Mouse (Mus musculus): ENCODE results near the gene Sec22c. TPM values are rescaled to one million over a fixed set of nuclear protein-coding genes. Genes with fewer than 3 reads are reported as not detected.

Sec22c gene
- polyA plus RNA-seq, 1 experiment from 2014 or later = 32.8 TPM

DNA sequence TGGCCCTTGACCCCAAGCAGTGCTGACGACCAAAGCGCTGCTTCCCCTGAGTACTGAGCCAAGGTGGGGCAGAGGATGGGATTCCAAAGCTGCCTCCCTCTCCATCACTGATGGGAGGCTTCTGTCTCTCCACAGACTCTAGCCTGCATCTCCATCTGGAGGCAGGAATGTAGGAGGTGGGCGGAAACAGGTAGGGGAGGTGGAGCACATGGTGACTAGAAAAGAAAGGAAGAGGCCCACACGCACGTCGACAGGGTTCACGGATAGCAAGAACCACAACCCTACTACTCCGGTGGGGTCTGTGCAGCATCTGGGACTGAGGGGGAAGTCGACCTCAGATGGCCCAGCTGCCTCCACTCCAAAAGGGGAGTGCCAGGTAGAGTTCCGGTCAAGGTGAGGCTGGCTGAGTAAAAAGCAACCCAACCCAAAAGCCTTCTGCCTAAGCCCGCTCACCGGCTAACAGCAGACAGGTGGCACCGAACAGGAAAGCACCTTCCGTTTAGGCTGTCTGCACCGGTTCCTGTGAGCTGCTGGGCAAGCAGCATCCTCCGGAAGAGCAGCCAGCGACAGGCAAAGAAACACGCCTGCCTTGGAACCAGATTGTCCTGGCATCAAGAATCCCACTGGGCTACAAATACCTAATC is 23.1 kb downstream of the Sec22c start:
- ATAC-seq (ENCODE audit: low FRiP score, low read depth) = no peak
- peaks cover 26% of the 10 kb centered on the region for H3K36me3 ChIP-seq
- no peak overlapping the region for H3K9ac ChIP-seq
- H3K4me1 ChIP-seq (replicated peaks) = peaks cover 5% of the 10 kb centered on the region; the same call in 1 of the 2 replicates
- H3K4me2 ChIP-seq = no peak overlapping the region
- no peak overlapping the region for H3K4me3 ChIP-seq
- 77% methylated on average over 18 of the region's 18 CpGs for WGBS
- no peaks in the 10 kb centered on the region for H3K9me3 ChIP-seq
- no peaks in the 10 kb centered on the region for H3K27me3 ChIP-seq
- no peak overlapping the region for H3K27ac ChIP-seq (replicated peaks)

DNA sequence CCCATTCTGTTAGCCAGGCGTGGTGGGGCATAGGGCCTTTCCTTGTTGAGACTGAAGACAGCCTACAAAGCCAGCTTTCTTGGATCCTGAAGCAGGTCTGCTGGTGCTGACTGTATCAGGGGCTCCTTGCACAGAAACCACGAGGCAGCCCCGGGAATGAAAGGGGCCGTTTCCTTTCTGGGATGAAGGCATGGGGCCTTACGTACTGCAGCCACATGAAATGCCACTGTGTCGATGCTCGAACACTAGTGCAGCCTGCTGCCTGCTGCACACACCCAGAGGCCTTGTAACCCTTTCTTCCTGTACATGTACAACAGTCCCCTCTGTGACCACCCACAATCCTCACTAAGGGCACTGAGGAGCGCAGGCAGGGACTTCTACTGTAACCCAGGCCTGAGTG is 24.1 kb downstream of the Sec22c start:
- Histone ChIP-seq H3K9me3 (no peaks in the 10 kb centered on the region), H3K27me3 (no peaks in the 10 kb centered on the region), H3K4me3 (no peak overlapping the region), H3K9ac (no peak overlapping the region), H3K36me3 (peaks cover 21% of the 10 kb centered on the region), H3K27ac (replicated peaks) (no peak overlapping the region), H3K4me1 (replicated peaks) (peaks cover 5% of the 10 kb centered on the region; the same call in 1 of the 2 replicates), H3K4me2 (no peak overlapping the region)
- WGBS = 85% methylated on average over 8 of the region's 8 CpGs
- no peak for ATAC-seq (ENCODE audit: low FRiP score, low read depth)

DNA sequence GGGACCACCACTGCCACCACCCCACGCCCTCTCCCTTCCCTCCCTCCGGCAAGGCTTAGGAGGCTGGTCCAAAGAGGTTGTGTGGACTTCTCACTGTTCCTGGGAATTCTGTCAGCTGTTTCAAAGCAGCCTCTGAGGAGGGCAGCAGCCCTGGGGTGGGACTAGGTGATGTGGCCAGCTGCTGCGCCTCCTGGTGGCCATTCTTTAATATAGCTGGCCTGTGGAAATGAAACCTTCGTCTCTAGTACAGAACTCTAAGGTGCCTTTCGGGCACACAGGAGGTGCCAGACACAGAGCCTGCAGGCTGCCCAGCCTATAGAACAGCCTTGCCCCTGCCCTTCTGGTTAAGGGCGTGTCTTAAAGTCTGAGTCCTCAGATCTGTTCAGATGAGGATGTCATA is 25.7 kb downstream of the Sec22c start:
- ATAC-seq (ENCODE audit: low FRiP score, low read depth) = peak; percentile 69
- Histone ChIP-seq H3K36me3 (peaks cover 13% of the 10 kb centered on the region), H3K27ac (replicated peaks) (no peak overlapping the region), H3K27me3 (no peaks in the 10 kb centered on the region), H3K9ac (no peak overlapping the region), H3K4me2 (no peak overlapping the region), H3K9me3 (no peaks in the 10 kb centered on the region), H3K4me1 (replicated peaks) (peaks cover 5% of the 10 kb centered on the region; the same call in 1 of the 2 replicates), H3K4me3 (no peak overlapping the region)
- WGBS = 20% methylated on average over 6 of the region's 6 CpGs

DNA sequence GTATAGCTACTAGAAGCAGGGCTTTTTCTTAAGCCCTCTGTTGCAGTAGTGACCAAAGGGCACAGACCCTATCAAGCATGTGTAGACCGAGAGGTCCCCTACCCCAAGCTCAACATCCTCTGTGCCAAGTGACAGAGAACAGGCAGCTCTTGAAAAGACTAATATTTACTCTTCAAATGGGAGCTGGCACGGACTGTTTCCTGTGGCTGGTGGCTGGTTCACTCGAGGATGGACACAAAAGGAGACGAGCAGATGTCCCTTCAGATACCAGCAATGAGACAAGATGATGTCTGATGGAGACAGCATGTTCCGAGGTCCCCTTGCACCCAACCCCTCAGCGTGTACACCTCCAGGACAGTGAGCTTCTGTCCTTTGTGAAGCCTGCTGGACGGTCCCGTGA is 27.8 kb downstream of the Sec22c start:
- H3K36me3 ChIP-seq = no peaks in the 10 kb centered on the region
- no peaks in the 10 kb centered on the region for H3K9me3 ChIP-seq
- no peaks in the 10 kb centered on the region for H3K27me3 ChIP-seq
- no peak overlapping the region for H3K27ac ChIP-seq (replicated peaks)
- 75% methylated on average over 8 of the region's 8 CpGs for WGBS
- no peak for ATAC-seq (ENCODE audit: low FRiP score, low read depth)
- H3K4me3 ChIP-seq = no peak overlapping the region
- no peak overlapping the region for H3K9ac ChIP-seq
- H3K4me1 ChIP-seq (replicated peaks) = peaks cover 5% of the 10 kb centered on the region; the same call in 1 of the 2 replicates
- no peak overlapping the region for H3K4me2 ChIP-seq

DNA sequence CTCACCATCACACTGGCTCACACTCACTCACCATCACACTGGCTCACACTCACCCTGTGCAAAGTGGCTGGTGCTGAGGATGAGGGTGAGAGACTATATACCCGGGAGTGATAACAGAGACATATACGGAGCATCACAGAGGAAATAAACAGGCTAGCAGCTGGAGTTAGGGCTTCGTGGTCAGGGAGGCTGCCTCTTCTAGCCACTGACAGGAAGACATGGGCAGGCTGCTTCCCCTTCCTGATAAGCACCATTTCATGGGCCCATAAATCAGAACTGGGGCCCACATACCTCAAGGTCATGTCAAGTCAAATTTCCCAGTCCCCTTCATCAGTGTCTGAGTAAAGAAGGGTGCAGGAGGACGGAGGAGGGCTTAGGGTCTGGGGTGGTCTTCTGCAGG is 28.2 kb downstream of the Sec22c start:
- H3K9ac ChIP-seq = no peak overlapping the region
- 81% methylated on average over 4 of the region's 4 CpGs for WGBS
- no peaks in the 10 kb centered on the region for H3K27me3 ChIP-seq
- peaks cover 5% of the 10 kb centered on the region; the same call in 1 of the 2 replicates for H3K4me1 ChIP-seq (replicated peaks)
- H3K4me3 ChIP-seq = no peak overlapping the region
- ATAC-seq (ENCODE audit: low FRiP score, low read depth) = no peak
- no peaks in the 10 kb centered on the region for H3K36me3 ChIP-seq
- no peaks in the 10 kb centered on the region for H3K9me3 ChIP-seq
- H3K4me2 ChIP-seq = no peak overlapping the region
- no peak overlapping the region for H3K27ac ChIP-seq (replicated peaks)

DNA sequence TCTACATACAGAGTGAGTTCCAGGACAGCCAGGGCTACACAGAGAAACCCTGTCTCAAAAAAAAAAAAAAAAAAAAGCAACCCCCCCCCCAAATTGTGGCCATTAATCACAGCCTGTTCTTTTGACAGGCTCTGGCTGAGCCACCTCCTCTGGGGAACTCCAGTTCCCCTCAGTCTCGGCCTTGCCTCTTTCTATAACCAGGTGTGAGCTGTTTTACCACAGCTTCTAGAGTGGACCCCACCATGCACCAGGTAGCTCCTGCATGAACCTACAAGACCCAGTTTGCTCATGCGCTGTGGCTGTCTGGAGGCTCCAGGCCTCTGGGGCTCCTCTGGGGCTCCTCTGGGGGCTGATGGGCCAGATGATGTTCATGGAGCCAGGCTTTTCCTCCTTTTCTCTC is 29.7 kb downstream of the Sec22c start:
- ATAC-seq (ENCODE audit: low FRiP score, low read depth) = no peak
- Histone ChIP-seq H3K4me2 (no peak overlapping the region), H3K27me3 (no peaks in the 10 kb centered on the region), H3K4me1 (replicated peaks) (peaks cover 5% of the 10 kb centered on the region; the same call in 1 of the 2 replicates), H3K9me3 (no peaks in the 10 kb centered on the region), H3K27ac (replicated peaks) (no peak overlapping the region), H3K4me3 (no peak overlapping the region), H3K36me3 (no peaks in the 10 kb centered on the region), H3K9ac (no peak overlapping the region)
- WGBS = 87% methylated on average over 2 of the region's 2 CpGs

DNA sequence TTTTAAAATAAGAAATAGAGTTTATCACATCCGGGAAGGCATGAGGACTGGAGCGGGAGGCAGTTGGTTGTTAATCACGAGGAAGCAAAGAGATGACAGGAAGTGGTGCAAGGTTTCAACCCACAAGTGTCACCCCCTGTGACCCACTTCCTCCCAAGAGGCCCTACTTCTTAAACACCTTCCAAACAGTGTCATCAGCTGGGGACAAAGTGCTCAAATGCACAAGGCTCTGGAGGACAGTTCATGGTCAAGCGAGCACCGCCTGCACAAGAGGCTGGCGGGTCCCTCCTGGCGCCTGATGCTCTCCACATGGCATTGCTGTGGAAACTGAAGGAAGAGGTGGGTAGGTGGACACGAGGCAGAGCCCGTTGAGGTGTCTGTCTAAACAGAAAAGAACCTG is 30.3 kb downstream of the Sec22c start:
- H3K4me1 ChIP-seq (replicated peaks) = peaks cover 7% of the 10 kb centered on the region; the same call in 1 of the 2 replicates
- WGBS = 88% methylated on average over 9 of the region's 9 CpGs
- no peaks in the 10 kb centered on the region for H3K9me3 ChIP-seq
- ATAC-seq (ENCODE audit: low FRiP score, low read depth) = no peak
- no peak overlapping the region for H3K4me2 ChIP-seq
- H3K27ac ChIP-seq (replicated peaks) = no peak overlapping the region
- no peaks in the 10 kb centered on the region for H3K27me3 ChIP-seq
- H3K4me3 ChIP-seq = no peak overlapping the region
- no peak overlapping the region for H3K9ac ChIP-seq
- H3K36me3 ChIP-seq = no peaks in the 10 kb centered on the region

DNA sequence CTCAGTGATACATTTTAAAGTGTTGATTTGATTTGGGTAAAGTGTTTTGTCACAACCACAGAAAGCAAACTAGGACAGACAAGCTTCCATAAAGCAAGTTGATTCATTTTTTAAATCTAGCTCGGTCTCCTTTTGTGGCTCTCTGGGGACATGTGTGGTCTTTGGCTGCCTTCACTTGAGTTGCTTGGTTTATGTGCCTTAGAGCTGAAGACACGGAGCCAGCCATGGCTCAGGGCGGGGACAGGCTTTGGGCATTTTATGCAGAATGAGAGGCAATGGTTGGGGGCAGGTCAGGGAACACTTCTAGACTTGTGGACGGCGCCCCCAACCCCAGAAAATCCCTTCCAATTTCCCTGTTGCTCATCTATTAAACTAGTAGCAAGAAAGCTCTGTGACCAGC is 31.6 kb downstream of the Sec22c start:
- no peak overlapping the region for H3K27ac ChIP-seq (replicated peaks)
- no peaks in the 10 kb centered on the region for H3K9me3 ChIP-seq
- H3K4me3 ChIP-seq = no peak overlapping the region
- H3K27me3 ChIP-seq = no peaks in the 10 kb centered on the region
- H3K36me3 ChIP-seq = no peaks in the 10 kb centered on the region
- no peak overlapping the region for H3K9ac ChIP-seq
- 88% methylated on average over 5 of the region's 5 CpGs for WGBS
- no peak for ATAC-seq (ENCODE audit: low FRiP score, low read depth)
- peaks cover 11% of the 10 kb centered on the region for H3K4me1 ChIP-seq (replicated peaks)
- H3K4me2 ChIP-seq = no peak overlapping the region

DNA sequence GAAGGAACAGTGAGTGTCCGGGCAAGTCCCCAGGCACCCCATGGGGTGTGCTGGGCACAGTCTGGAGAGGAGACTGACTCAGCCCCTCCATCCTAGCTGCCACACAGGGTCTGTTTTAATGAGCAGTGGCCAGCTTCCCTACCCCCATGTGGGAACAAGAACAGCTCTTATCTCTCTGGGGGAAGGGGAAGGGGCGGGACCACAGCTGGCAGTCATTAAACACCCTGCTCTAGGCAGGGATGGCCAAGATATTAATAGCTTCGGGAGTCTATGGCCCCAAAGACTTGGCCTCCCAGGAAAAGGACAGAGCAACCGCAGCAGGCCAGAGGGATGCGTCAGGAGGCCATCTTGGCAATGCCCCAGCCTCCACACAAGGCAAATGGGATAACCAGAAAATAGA is 33.0 kb downstream of the Sec22c start:
- 58% methylated on average over 5 of the region's 5 CpGs for WGBS
- Histone ChIP-seq H3K4me3 (no peak overlapping the region), H3K9ac (no peak overlapping the region), H3K9me3 (no peaks in the 10 kb centered on the region), H3K27ac (replicated peaks) (no peak overlapping the region), H3K4me2 (no peak overlapping the region), H3K27me3 (no peaks in the 10 kb centered on the region), H3K4me1 (replicated peaks) (peaks cover 14% of the 10 kb centered on the region), H3K36me3 (no peaks in the 10 kb centered on the region)
- ATAC-seq (ENCODE audit: low FRiP score, low read depth) = no peak

DNA sequence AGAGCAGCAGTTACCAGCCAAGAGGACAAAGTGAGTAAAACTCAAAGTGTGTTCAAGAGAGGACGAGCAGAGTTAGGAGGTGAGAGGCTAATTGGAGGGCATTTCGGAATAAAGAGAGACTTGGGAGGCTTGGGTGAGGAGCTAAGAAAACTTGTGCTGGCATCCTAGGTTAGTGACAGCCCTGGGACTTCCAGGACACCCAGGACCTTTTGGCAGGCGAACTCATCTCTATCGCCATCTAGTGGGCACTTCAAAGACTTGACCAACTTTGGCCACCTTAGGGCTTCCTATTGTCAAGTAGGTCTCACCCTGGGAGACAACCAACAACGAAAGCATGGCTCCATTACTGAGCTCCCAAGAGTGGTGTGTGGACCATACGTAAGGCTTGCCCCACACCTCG is 34.0 kb downstream of the Sec22c start:
- no peak for ATAC-seq (ENCODE audit: low FRiP score, low read depth)
- H3K4me1 ChIP-seq (replicated peaks) = peaks cover 21% of the 10 kb centered on the region
- 18% methylated on average over 7 of the region's 7 CpGs for WGBS

DNA sequence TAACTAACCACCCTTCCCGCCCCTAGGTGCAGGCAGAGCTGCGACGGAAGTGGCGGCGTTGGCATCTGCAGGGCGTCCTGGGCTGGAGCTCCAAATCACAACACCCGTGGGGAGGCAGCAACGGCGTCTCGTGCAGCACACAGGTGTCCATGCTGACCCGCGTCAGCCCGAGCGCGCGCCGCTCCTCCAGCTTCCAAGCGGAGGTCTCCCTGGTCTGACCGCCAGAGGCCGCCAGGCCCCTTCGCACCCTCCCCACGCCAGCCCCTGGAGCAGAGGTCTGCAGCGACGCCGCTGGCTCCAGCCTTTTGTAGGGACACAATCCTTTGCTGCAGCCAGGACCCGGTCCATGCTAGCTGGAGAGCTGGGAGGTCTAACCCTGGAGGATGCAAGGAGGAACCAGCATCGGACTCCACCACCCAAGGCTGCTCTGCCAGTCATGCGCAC is 35.9 kb downstream of the Sec22c start:
- H3K27ac ChIP-seq (replicated peaks) = no peak overlapping the region
- H3K27me3 ChIP-seq = no peaks in the 10 kb centered on the region
- peak overlapping the region; percentile 39 for H3K4me3 ChIP-seq
- peak; percentile 68 for ATAC-seq (ENCODE audit: low FRiP score, low read depth)
- H3K9ac ChIP-seq = peak overlapping the region; percentile 36
- 1% methylated on average over 28 of the region's 28 CpGs for whole genome bisulfite sequencing
- peaks cover 21% of the 10 kb centered on the region for H3K4me1 ChIP-seq (replicated peaks)
- no peaks in the 10 kb centered on the region for H3K9me3 ChIP-seq
- no peaks in the 10 kb centered on the region for H3K36me3 ChIP-seq
- H3K4me2 ChIP-seq = peak overlapping the region; percentile 71

More for the DNA sequence above, 34.0 kb downstream of the Sec22c start:
- no peaks in the 10 kb centered on the region for H3K36me3 ChIP-seq
- no peak overlapping the region for H3K27ac ChIP-seq (replicated peaks)
- H3K27me3 ChIP-seq = no peaks in the 10 kb centered on the region
- H3K9me3 ChIP-seq = no peaks in the 10 kb centered on the region
- H3K9ac ChIP-seq = no peak overlapping the region
- no peak overlapping the region for H3K4me2 ChIP-seq
- H3K4me3 ChIP-seq = no peak overlapping the region

DNA sequence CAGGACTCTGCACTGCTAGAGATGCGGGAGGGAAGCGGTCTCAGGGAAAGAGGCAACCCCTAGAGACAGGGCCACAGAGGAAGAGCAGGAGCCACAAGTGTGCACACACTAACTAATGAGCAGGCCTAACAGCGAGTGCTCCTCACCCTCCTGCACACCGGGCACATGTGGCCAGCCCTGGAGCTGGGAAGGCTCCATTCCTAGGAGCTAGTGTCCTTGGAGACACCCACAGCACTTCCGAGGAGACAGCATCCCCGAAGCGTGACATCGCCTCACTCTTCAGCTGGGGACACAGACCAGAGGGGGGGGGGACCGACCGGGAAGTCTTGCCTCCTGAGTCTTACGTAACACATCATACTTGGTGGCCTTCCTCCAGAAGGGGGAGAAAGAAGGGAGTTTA is 37.5 kb downstream of the Sec22c start:
- H3K4me1 ChIP-seq (replicated peaks) = peaks cover 21% of the 10 kb centered on the region
- ATAC-seq (ENCODE audit: low FRiP score, low read depth) = no peak
- no peak overlapping the region for H3K4me2 ChIP-seq
- no peak overlapping the region for H3K9ac ChIP-seq
- H3K27me3 ChIP-seq = no peaks in the 10 kb centered on the region
- H3K36me3 ChIP-seq = no peaks in the 10 kb centered on the region
- 66% methylated on average over 11 of the region's 11 CpGs for WGBS
- H3K9me3 ChIP-seq = no peaks in the 10 kb centered on the region
- H3K27ac ChIP-seq (replicated peaks) = no peak overlapping the region
- no peak overlapping the region for H3K4me3 ChIP-seq
